Mouse (Mus musculus) liver, embryonic 14.5 days (tissue): Measurements from ENCODE around the gene Gm9964.
A peak's percentile ranks its signal among the peaks of the same experiment; 100 is the strongest.

Experiments used
- CTCF ChIP-seq: IDR thresholded peaks from 2 replicates; pipeline ENCODE4 v1.5.1; 2016; ENCODE audit warnings: antibody characterized with exemption, low read depth, control low read depth
- EP300 ChIP-seq: IDR thresholded peaks from 2 replicates; pipeline ENCODE4 v1.6.1; 2016; ENCODE audit warnings: antibody characterized with exemption, low read depth

DNA sequence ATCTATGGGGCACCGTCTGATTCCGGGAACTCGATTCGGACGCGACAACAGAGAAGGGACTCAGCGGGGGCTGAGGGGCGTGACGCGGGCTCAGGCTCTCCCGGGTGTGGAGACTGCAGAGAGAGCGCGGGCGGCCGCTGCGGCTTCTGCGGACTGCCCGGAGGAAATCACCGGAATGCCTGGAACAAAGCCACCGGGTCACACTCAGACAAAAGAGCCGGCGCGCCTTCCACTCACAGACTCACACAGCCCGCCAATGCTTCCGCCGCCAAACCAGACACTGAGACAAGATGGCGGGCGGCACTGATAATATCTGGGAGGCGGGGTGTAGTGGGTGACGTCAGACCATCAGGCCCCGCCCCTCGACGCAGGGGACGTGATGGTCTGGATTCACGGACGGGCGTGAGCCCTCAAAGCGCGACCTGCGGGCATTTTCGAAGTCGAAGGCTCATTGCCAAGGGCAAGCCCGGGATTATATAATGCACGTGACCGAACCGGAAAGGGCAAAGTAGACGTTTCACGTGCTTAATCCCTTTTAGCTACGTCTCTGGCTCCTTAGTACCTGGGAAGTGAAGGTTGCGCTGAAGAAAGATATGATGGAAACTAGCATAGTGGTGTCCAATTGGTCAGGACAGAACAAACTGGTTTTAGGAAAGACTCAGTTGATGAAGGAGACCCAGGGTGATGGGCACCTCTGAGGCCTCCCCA lies 42.2 kb downstream of the Gm9964 start, which contains the start of gene Wsb1:
- no peak for TF ChIP-seq CTCF
- TF ChIP-seq EP300, result peak; percentile 30; the same call in 1 of the 2 replicates
